Mouse (Mus musculus) hindbrain, embryonic 14.5 days (tissue): Measurements from ENCODE around the gene Zfp775. TPM values are rescaled to one million over a fixed set of nuclear protein-coding genes. Genes with fewer than 3 reads are reported as not detected.

Experiments used
- ATAC-seq: fragments of 200-750 bp; cut with Nextera tagmentation; 2 replicates; pipeline ENCODE4 v1.8.0; 2017; ENCODE audit warnings: moderate number of reproducible peaks, mild to moderate bottlenecking, moderate TSS enrichment, moderate library complexity; ENCODE audit not compliant: low FRiP score
- DNase-seq: peaks from one replicate; pipeline ENCODE4 v3.0.0-alpha.2; 2015; ENCODE audit warnings: low spot score
- H3K27ac ChIP-seq: fragments of 300-500 bp; sonication (generic); 2 replicates; pipeline ENCODE4 v1.5.1; 2014; ENCODE audit warnings: mild to moderate bottlenecking, moderate library complexity
- H3K27me3 ChIP-seq: fragments of 300-500 bp; sonication (generic); 2 replicates; pipeline ENCODE4 v1.6.1; 2014; ENCODE audit warnings: mild to moderate bottlenecking, low read length, mixed read lengths; ENCODE audit not compliant: control insufficient read depth, insufficient read depth
- H3K36me3 ChIP-seq: fragments of 300-500 bp; sonication (generic); replicated peaks from 2 replicates; pipeline ENCODE4 v1.6.1; 2014; ENCODE audit not compliant: control insufficient read depth, insufficient read depth
- H3K4me1 ChIP-seq: fragments of 300-500 bp; sonication (generic); replicated peaks from 2 replicates; pipeline ENCODE4 v1.6.1; 2014; ENCODE audit warnings: antibody characterized with exemption, low read length, mixed read lengths; ENCODE audit not compliant: control insufficient read depth, insufficient read depth
- H3K4me2 ChIP-seq: fragments of 300-500 bp; sonication (generic); replicated peaks from 2 replicates; pipeline ENCODE4 v1.6.1; 2014; ENCODE audit warnings: mild to moderate bottlenecking, moderate library complexity
- H3K4me3 ChIP-seq: fragments of 300-500 bp; sonication (generic); replicated peaks from 2 replicates; pipeline ENCODE4 v1.5.1; 2014; ENCODE audit warnings: mild to moderate bottlenecking, low read length
- H3K9ac ChIP-seq: fragments of 300-500 bp; sonication (generic); 2 replicates; pipeline ENCODE4 v1.6.1; 2014
- H3K9me3 ChIP-seq: fragments of 300-500 bp; sonication (generic); 2 replicates; pipeline ENCODE4 v1.6.1; 2016; ENCODE audit warnings: low read length; ENCODE audit not compliant: control insufficient read depth
- WGBS: fragments of 180-500 bp; shearing (Covaris S2); extraction: QIAGEN DNeasy Blood & Tissue Kit; methylation state at CpG from one replicate; pipeline ENCODE4 v1.1.7; 2014; 5-methylcytosine and 5-hydroxymethylcytosine counted together
- polyA plus RNA-seq: library from polyadenylated mRNA; unstranded; fragments of >200 nt; fragmentation: Nextera tagmentation; extraction: Ambion mirVana; gene quantifications from 2 replicates; pipeline ENCODE4 v1.2.1, GENCODE M21; 2014

Gene Zfp775
- polyA plus RNA-seq, 1 experiment from 2014 or later: 11.8 TPM

GRCm38 (mm10) chr6:48582037-48582436 lies 19.8 kb upstream of the Zfp775 start:
- H3K9ac ChIP-seq: no peak overlapping the region
- WGBS: 71% methylated on average over 3 of the region's 3 CpGs
- H3K4me2 ChIP-seq: no peak overlapping the region
- no peaks in the 10 kb centered on the region for H3K36me3 ChIP-seq
- H3K27ac ChIP-seq: no peak overlapping the region
- ATAC-seq: no peak
- H3K4me1 ChIP-seq: no peaks in the 10 kb centered on the region
- no peaks in the 10 kb centered on the region for H3K27me3 ChIP-seq
- peak; percentile 92 for DNase-seq
- no peak overlapping the region for H3K4me3 ChIP-seq
- no peaks in the 10 kb centered on the region for H3K9me3 ChIP-seq

DNA sequence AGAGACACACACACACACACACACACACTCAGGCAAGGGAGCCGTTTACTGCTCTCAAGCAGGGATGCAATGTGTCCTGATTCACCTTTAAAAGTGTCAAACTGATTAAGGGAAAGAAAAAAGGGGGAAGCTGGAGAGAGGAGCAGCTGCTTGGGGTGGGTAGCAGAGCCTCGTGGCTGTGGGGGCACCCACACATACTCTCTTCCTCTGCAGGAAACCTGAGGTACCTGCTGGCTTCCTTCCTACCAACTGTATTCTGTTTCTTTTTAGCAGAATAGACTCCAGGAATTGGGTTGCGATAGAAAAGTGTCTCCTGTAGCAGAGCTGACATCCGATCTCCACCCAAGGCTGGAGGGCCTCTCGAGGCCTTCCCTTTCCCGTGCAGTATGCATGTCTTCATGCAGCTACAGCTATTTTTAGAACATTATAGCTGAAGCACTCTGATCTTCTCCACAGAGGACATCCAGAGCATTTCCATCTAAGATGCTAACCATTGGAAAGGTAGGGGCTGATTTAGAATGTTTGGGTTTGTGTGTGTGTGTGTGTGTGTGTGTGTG lies 12.6 kb upstream of the Zfp775 start, which contains the start of gene Gm45021:
TSS of gene Gm45021 (plus strand) at position 417 of the 557 bp plus-strand sequence.
- Histone ChIP-seq H3K9ac (no peak within 1 kb of the TSS), H3K4me3 (no peak within 1 kb of the TSS), H3K36me3 (no peaks in the 10 kb centered on the region), H3K4me1 (peaks cover 5% of the 10 kb centered on the region), H3K4me2 (no peak within 1 kb of the TSS), H3K27me3 (no peaks in the 10 kb centered on the region), H3K27ac (no peak within 1 kb of the TSS), H3K9me3 (no peaks in the 10 kb centered on the region)
- no peak for ATAC-seq
- WGBS: 70% methylated on average over 6 of the region's 6 CpGs
- DNase-seq: no peak

DNA sequence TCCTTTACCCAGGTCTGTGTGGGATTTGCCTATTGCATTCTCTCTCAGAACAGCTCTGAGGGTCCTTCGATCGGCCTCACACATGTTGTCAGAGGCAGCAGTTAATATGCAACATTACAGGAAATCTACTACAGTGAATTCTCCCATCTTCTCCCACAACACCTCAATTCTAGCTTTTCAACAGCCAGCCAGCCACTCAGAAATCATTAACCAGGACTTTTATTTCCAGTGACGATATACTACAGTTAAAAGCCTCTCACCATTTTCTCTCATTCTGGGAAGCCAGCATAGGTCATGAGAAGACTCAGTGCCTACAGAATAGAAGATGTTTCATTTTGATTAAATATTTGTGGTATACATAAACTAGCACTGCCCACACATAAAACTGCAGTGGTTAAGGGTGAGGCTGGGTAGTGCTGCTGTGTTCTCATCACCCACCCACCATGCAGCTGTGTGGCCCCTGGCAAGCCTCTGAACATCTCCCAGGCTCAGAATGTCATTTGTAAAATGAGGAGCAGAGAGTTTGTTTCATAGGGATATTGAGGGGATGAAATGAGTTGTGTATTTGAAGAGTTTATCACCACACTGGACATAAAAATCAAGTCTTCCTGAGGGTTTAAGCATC lies 10.5 kb upstream of the Zfp775 start:
- no peak for ATAC-seq
- 77% methylated on average over 3 of the region's 3 CpGs for WGBS

GRCm38 (mm10) chr6:48591871-48592270 lies 10.0 kb upstream of the Zfp775 start:
- no peak for DNase-seq
- Histone ChIP-seq H3K4me2 (no peak overlapping the region), H3K27ac (no peak overlapping the region), H3K9me3 (peaks cover 10% of the 10 kb centered on the region), H3K4me3 (no peak overlapping the region), H3K4me1 (peaks cover 18% of the 10 kb centered on the region), H3K36me3 (peaks cover 16% of the 10 kb centered on the region), H3K27me3 (no peaks in the 10 kb centered on the region), H3K9ac (no peak overlapping the region)
- ATAC-seq: no peak
- 92% methylated on average over 6 of the region's 6 CpGs for WGBS

More for the DNA sequence above, 10.5 kb upstream of the Zfp775 start:
- H3K9ac ChIP-seq: no peak overlapping the region
- H3K27ac ChIP-seq: no peak overlapping the region
- peaks cover 18% of the 10 kb centered on the region for H3K4me1 ChIP-seq
- H3K36me3 ChIP-seq: peaks cover 11% of the 10 kb centered on the region
- no peaks in the 10 kb centered on the region for H3K27me3 ChIP-seq
- H3K9me3 ChIP-seq: peaks cover 4% of the 10 kb centered on the region
- no peak overlapping the region for H3K4me3 ChIP-seq
- DNase-seq: no peak
- H3K4me2 ChIP-seq: no peak overlapping the region

DNA sequence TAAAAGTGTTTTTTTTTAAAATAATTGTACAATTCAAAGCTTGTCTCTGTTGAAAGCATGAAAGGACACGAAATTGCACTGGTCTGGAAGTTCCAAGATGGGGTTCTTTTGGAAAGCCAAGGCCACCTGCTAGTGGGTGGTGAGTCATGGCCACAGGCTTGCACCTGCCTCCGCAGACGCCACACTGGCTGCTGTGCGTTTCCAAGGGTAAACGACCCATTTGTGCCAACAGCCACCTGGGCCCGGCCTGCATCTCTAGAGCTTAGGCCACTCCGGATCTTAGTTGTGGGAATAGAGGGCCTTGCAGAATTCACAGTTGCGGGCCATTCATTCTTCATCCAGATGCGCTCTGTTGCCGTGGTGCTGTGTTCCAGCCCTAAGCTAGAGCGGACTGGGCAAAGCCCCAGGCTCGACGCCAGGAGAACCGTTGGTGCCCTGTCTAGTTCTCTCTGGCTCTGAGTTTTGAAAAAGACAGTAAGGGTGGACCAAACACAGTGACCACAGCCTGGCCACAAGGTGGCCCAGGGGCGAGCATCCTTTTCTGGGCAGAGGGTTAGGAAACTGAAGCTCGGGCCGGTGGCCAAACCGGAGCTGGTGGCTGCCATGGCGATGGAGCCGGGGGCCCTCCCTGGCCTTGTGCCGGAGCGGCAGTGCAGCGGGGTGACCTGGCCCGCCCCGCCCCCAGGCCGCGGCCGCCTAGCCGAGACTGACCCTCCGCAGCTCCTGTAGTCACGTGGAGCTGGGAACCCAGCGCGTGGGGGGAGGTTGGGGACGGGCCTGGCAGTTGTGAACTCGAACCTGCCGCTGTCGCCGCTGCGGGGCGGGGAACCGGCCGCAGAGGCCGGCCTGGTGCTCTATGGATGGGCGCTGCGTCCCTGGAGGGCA lies 8.5 kb upstream of the Zfp775 start, which contains the start of the genes Repin1 and Gm44965:
TSS of gene Repin1 (plus strand) at position 726 of the 885 bp plus-strand sequence.
TSS of gene Gm44965 (plus strand) at position 784 of the 885 bp plus-strand sequence.
- Histone ChIP-seq H3K4me3 (peak within 1 kb of the TSS; percentile 70), H3K27me3 (no peaks in the 10 kb centered on the region), H3K4me2 (peak within 1 kb of the TSS; percentile 72), H3K27ac (peak within 1 kb of the TSS; percentile 94), H3K9ac (peak within 1 kb of the TSS; percentile 82), H3K36me3 (peaks cover 31% of the 10 kb centered on the region), H3K9me3 (peaks cover 25% of the 10 kb centered on the region), H3K4me1 (peaks cover 18% of the 10 kb centered on the region)
- WGBS: 4% methylated on average over 45 of the region's 45 CpGs
- DNase-seq (peak; percentile 87), ATAC-seq (peak; percentile 92)

- peak overlapping the region; percentile 72 for H3K4me2 ChIP-seq
- no peaks in the 10 kb centered on the region for H3K27me3 ChIP-seq
- peaks cover 18% of the 10 kb centered on the region for H3K4me1 ChIP-seq
- WGBS: 1% methylated on average over 34 of the region's 41 CpGs
- peaks cover 39% of the 10 kb centered on the region for H3K36me3 ChIP-seq
- peak; percentile 70 for DNase-seq
- peak overlapping the region; percentile 82 for H3K9ac ChIP-seq
- H3K4me3 ChIP-seq: peak overlapping the region; percentile 70
- H3K27ac ChIP-seq: peak overlapping the region; percentile 94
- peaks cover 25% of the 10 kb centered on the region for H3K9me3 ChIP-seq
- peak; percentile 85 for ATAC-seq
Observed at GRCm38 (mm10) chr6:48594043-48594738, 7.7 kb upstream of the Zfp775 start.

- H3K27me3 ChIP-seq: no peaks in the 10 kb centered on the region
- peak overlapping the region; percentile 94; the same call in 1 of the 2 replicates for H3K27ac ChIP-seq
- DNase-seq (no peak), ATAC-seq (no peak)
- peak overlapping the region; percentile 70 for H3K4me3 ChIP-seq
- peaks cover 25% of the 10 kb centered on the region for H3K9me3 ChIP-seq
- H3K9ac ChIP-seq: peak overlapping the region; percentile 82
- peaks cover 50% of the 10 kb centered on the region for H3K36me3 ChIP-seq
- 85% methylated on average over 1 of the region's 1 CpGs for WGBS
- peaks cover 18% of the 10 kb centered on the region for H3K4me1 ChIP-seq
- H3K4me2 ChIP-seq: peak overlapping the region; percentile 72
Observed at GRCm38 (mm10) chr6:48595278-48595677, 6.6 kb upstream of the Zfp775 start.

DNA sequence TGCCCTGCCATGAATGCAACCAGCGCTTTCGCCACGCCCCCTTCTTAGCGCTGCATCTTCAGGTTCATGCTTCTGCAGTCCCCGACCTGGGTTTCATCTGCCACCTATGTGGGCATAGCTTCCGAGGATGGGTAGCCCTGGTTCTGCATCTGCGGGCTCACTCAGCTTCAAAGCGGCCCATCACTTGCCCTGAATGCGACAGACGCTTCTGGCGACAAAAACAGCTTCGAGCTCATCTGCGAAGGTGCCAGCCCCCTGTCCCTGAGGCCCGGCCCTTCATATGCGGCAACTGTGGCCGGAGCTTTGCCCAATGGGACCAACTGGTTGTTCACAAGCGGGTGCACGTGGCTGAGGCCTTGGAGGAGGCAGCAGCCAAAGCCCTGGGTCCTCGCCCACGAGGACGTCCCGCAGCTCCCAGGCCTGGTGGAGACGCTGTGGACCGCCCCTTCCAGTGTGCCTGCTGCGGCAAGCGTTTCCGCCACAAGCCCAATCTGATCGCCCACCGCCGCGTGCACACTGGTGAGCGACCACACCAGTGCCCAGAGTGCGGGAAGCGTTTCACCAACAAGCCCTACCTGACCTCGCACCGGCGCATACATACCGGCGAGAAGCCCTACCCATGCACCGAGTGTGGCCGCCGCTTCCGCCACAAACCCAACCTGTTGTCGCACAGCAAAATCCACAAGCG lies 5.2 kb upstream of the Zfp775 start:
- no peak overlapping the region for H3K4me2 ChIP-seq
- H3K27ac ChIP-seq: no peak overlapping the region
- H3K36me3 ChIP-seq: peaks cover 51% of the 10 kb centered on the region
- WGBS: 97% methylated on average over 45 of the region's 45 CpGs
- H3K27me3 ChIP-seq: no peaks in the 10 kb centered on the region
- no peak overlapping the region for H3K4me3 ChIP-seq
- H3K9ac ChIP-seq: no peak overlapping the region
- DNase-seq (no peak), ATAC-seq (no peak)
- peaks cover 25% of the 10 kb centered on the region for H3K9me3 ChIP-seq
- H3K4me1 ChIP-seq: peaks cover 22% of the 10 kb centered on the region
